Mouse (Mus musculus) kidney, adult 2 months (tissue): ENCODE data around the gene Gipc2. TPM values are rescaled to one million over a fixed set of nuclear protein-coding genes. Genes with fewer than 3 reads are reported as not detected.

ENCODE experiments used
- DNase-seq: peaks from one replicate; pipeline ENCODE4 v3.0.0; 2021
- H3K27ac ChIP-seq: fragments of 200-500 bp; 2 replicates; pipeline ENCODE4 v1.5.1; 2012; ENCODE audit warnings: low read depth, low read length, control low read depth, inconsistent platforms; ENCODE audit not compliant: insufficient read depth
- H3K27me3 ChIP-seq: fragments of 200-500 bp; replicated peaks from 2 replicates; pipeline ENCODE4 v1.6.1; 2012; ENCODE audit warnings: mild to moderate bottlenecking, moderate library complexity, low read length, inconsistent platforms; ENCODE audit not compliant: control insufficient read depth, insufficient read depth
- H3K36me3 ChIP-seq: fragments of 200-500 bp; 2 replicates; pipeline ENCODE4 v1.6.1; 2012; ENCODE audit warnings: mild to moderate bottlenecking, moderate library complexity, low read length, inconsistent platforms; ENCODE audit not compliant: control insufficient read depth, insufficient read depth
- H3K4me1 ChIP-seq: fragments of 200-500 bp; 2 replicates; pipeline ENCODE4 v1.6.1; 2011; ENCODE audit warnings: low read length; ENCODE audit not compliant: control insufficient read depth, insufficient read depth
- H3K4me3 ChIP-seq: fragments of 200-500 bp; 2 replicates; pipeline ENCODE4 v1.5.1; 2011; ENCODE audit warnings: mild to moderate bottlenecking, low read depth, low read length, control low read depth; ENCODE audit not compliant: insufficient read depth
- CTCF ChIP-seq: fragments of 200-500 bp; conservative IDR thresholded peaks from 2 replicates; pipeline ENCODE4 v1.5.1; 2011; ENCODE audit warnings: low read depth, mild to moderate bottlenecking, control low read depth, low read length, moderate library complexity, mixed read lengths; ENCODE audit not compliant: insufficient read depth, insufficient read length
- POLR2A ChIP-seq: fragments of 200-500 bp; IDR thresholded peaks from one replicate; pipeline ENCODE4 v1.6.1; 2011; ENCODE audit warnings: low read depth, low read length, control low read depth
- WGBS: fragments of 180-500 bp; shearing (Covaris S2); methylation state at CpG from one replicate; pipeline ENCODE4 v1.1.7; 2018; 5-methylcytosine and 5-hydroxymethylcytosine counted together
- polyA plus RNA-seq: library from polyadenylated mRNA; depleted of rRNA; stranded (reverse); fragments of >200 nt; gene quantifications from 2 replicates; pipeline ENCODE4 v1.2.3, GENCODE M21; 2012

The Gipc2 gene
- polyA plus RNA-seq, 1 experiment = 146 TPM

- Histone ChIP-seq H3K36me3 (no peaks in the 10 kb centered on the region), H3K4me1 (peaks cover 16% of the 10 kb centered on the region), H3K27ac (no peak overlapping the region), H3K4me3 (no peak overlapping the region), H3K27me3 (no peaks in the 10 kb centered on the region)
- no peak for DNase-seq
- TF ChIP-seq CTCF = no peak
- no peak for TF ChIP-seq POLR2A
- 68% methylated on average over 7 of the region's 7 CpGs for WGBS
Measured at GRCm38 (mm10) chr3:152109260-152109587, 56.8 kb downstream of the Gipc2 start.

GRCm38 (mm10) chr3:152108560-152109259 lies 57.3 kb downstream of the Gipc2 start:
- peaks cover 13% of the 10 kb centered on the region for H3K4me1 ChIP-seq
- 57% methylated on average over 3 of the region's 3 CpGs for WGBS
- no peak overlapping the region for H3K4me3 ChIP-seq
- no peak overlapping the region for H3K27ac ChIP-seq
- no peaks in the 10 kb centered on the region for H3K27me3 ChIP-seq
- H3K36me3 ChIP-seq = no peaks in the 10 kb centered on the region
- TF ChIP-seq POLR2A (no peak), CTCF (no peak)
- DNase-seq = no peak

DNA sequence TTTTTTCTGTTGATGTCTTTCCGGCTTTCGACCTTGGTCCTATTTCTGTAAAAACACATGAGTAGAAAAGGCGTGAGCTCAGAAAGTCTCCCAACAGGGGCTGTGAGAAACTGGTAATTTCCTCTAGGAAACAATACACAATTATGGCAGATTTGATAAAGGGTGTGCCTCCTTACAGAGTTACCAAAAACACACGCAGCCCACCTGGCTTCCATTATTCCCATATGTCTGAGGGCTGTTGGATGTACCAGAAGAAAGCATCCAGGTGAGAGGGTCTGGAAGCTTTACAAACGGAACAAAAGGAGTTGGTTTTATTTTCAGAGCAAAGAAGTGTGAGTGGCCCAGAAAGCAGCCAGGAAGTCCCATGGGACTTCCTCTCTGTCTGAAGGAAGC lies 58.0 kb downstream of the Gipc2 start:
- WGBS = 70% methylated on average over 5 of the region's 5 CpGs
- H3K27me3 ChIP-seq = no peaks in the 10 kb centered on the region
- H3K27ac ChIP-seq = no peak overlapping the region
- no peaks in the 10 kb centered on the region for H3K36me3 ChIP-seq
- peaks cover 9% of the 10 kb centered on the region; the same call in 1 of the 2 replicates for H3K4me1 ChIP-seq
- H3K4me3 ChIP-seq = no peak overlapping the region
- no peak for DNase-seq
- TF ChIP-seq CTCF (no peak), POLR2A (no peak)

- DNase-seq = no peak
- H3K4me1 ChIP-seq = peaks cover 4% of the 10 kb centered on the region; the same call in 1 of the 2 replicates
- 47% methylated on average over 30 of the region's 30 CpGs for WGBS
- H3K27me3 ChIP-seq = no peaks in the 10 kb centered on the region
- no peak for TF ChIP-seq POLR2A
- TF ChIP-seq CTCF = no peak
- H3K4me3 ChIP-seq = no peak overlapping the region
- no peak overlapping the region for H3K27ac ChIP-seq
- H3K36me3 ChIP-seq = no peaks in the 10 kb centered on the region
Measured at GRCm38 (mm10) chr3:152107149-152108002, 58.7 kb downstream of the Gipc2 start.

DNA sequence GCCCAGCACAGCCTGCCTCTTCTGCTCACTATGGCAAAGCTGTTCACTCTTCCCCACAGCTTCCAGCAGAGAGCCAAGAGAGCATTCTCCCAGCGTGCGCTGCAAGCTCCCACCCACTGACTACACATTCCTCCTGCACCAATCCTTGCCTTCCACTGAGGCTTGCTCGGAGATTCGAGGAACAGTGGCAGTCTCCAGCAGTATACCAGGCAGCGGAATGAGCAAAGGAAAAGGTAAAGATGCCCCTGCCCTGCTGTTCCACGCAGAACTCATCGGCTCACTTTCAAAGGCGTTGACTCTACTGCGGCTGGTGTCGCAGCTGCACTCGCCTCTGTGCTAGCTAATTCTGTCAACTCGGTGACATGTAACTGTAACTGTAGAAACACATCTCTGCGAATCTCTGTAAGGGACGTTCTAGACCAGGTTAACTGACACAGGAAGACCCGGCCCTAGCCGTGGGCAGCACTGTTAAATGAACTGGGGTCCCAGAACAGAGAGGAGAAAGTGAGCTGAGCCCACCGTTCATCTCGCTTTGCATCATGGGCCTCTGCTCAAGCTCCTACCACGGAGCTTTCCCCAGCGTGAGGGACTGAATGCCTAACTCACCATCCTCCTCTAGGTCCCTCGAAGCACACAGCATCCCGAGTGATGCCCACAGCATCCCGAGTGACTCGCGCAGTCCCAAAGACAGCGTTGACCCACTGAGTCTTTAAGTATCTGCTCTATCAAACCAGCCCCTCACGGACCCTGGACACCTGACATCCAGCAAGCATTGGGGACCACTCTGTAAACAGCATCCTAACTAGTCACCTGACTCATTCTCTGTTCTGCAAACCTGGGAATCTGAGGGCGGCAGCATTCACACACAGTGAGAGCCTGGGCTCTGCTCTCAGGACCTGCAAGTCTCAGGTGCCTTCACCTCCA lies 59.5 kb downstream of the Gipc2 start:
- no peak for DNase-seq
- H3K27me3 ChIP-seq = no peaks in the 10 kb centered on the region
- H3K27ac ChIP-seq = no peak overlapping the region
- no peaks in the 10 kb centered on the region for H3K36me3 ChIP-seq
- 40% methylated on average over 28 of the region's 28 CpGs for WGBS
- no peak for TF ChIP-seq POLR2A
- no peak for TF ChIP-seq CTCF
- no peak overlapping the region; the same call in 1 of the 2 replicates for H3K4me3 ChIP-seq
- peaks cover 4% of the 10 kb centered on the region; the same call in 1 of the 2 replicates for H3K4me1 ChIP-seq

DNA sequence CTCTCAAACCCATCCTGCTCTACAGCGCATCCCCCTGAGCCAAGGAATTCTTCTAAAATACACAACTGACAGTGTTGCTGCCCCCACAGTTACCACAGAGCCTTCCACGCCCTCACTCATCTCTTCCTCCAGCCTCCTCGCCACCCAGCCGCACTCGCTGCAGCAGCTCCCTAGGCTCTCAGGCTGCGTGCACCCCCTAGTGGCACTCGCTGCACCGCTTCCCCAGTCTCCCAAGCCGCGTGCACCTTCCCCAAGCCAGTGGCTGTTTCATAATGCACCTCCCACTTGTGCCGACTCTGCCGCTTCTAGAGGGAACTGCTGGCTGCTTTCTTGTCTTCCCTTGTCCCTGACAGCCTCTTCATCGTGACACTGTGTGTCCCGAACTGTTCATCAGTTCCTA lies 60.7 kb downstream of the Gipc2 start:
- H3K27me3 ChIP-seq = no peaks in the 10 kb centered on the region
- no peak overlapping the region for H3K4me3 ChIP-seq
- H3K4me1 ChIP-seq = no peaks in the 10 kb centered on the region
- H3K27ac ChIP-seq = no peak overlapping the region
- peak; percentile 49 for DNase-seq
- H3K36me3 ChIP-seq = no peaks in the 10 kb centered on the region
- whole genome bisulfite sequencing = 38% methylated on average over 14 of the region's 14 CpGs
- TF ChIP-seq POLR2A = no peak
- peak; percentile 69 for TF ChIP-seq CTCF

DNA sequence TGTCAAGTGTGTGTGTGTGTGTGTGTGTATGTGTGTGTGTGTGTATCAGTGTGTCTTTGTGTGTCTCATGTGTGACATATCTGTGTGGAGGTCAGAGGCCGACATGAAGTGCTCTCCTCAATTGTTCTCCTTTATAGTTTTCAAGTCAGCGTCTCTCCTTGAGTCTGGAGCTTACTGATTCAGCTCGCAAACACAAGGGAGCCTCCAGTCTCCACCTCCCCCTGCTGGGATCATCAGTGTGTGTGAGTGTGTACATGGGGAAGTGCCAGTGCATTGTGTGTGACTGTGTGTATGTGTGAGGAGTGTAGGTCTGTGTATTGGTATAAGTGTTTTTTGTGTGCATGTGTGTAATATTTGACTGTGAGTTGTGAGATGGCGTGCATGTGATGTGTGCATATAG lies 62.6 kb downstream of the Gipc2 start:
- TF ChIP-seq POLR2A (no peak), CTCF (no peak)
- DNase-seq = no peak
- H3K27ac ChIP-seq = no peak overlapping the region
- WGBS = 97% methylated on average over 4 of the region's 4 CpGs
- H3K36me3 ChIP-seq = no peaks in the 10 kb centered on the region
- no peaks in the 10 kb centered on the region for H3K4me1 ChIP-seq
- H3K4me3 ChIP-seq = no peak overlapping the region
- no peaks in the 10 kb centered on the region for H3K27me3 ChIP-seq
